Mouse (Mus musculus): ENCODE results near the gene Rora.

DNA sequence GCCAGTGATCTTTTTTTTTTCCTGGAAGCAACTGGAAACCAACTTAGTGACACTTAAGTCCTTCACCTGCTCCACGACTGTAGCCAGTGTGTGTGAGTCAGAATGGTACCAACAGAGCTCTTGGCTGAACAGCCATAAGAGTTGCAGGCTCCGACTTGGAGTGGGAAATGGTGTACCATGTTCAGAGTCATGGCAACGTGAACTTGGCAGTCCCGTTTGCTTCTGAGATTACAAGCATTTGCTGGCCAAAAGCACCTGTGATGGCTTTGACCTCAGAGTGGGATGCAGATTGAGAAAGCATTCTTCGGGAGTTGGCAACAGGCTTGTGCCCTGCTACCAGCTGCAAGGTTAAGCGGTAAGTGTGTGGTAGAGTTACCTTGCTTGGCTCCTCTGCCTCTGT lies 574.2 kb downstream of the Rora start:
- TF ChIP-seq CTCF (IDR thresholded peaks at IDR 0.05; ENCODE audit: borderline replicate concordance, control insufficient read depth, extremely low read depth, insufficient read depth, low read length, poor library complexity), result no peak
- TF ChIP-seq POLR2A (IDR thresholded peaks at IDR 0.05; ENCODE audit: control insufficient read depth, extremely low read depth, insufficient read depth, low read length, poor library complexity), result no peak

All from thymus, adult 2 months (tissue).